8 mouse cellular contexts compared by ENCODE assay signal in the genomic region with DNA sequence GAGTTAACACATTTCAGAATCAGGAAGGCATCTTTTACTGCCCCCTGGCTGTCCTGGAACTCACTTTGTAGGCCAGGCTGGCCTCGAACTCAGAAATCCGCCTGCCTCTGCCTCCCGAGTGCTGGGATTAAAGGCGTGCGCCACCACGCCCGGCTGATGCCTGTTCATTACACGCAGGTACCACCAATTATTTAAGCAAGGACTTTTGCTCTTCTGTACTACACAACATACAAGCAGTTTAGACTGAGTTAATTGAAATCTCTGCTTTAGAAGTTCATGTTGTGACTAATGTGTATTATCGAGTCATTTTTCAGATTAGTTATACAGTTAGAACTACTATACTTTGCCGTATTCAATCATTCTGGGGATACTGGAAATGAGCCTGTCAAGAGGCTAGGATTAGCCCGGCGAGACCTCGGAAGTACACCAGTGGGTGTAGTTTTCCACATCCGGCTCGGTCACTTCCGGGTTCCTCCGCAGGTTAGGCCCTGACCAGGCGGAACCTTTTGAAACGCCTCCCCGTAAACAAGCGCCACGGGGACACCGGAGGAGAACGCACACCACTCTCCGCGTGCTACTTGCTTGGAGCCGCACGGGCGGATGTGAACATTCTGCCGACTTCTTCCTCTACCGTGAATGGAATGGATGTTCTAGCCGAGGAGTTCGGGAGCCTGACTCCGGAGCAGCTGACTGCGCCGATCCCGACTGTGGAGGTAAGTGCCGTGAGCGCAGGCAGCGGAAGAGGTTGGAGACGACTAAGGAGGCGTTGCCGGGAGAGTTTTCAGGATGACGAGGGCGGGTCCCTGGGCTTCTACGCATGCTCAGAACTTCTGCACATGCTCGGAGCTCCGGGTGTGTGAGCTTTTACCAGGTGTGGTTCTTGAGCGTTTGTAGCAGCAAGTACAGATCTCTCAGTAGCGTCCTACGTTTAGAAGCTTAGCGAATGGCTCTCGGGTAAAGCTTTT. TPM values are rescaled to one million over a fixed set of nuclear protein-coding genes. Genes with fewer than 3 reads are reported as not detected.
DNase-seq lines count a peak whose midpoint lies in the region; ATAC-seq and TF ChIP-seq lines count a peak whose summit lies in the region.

A gene (plus strand): TSS at position 467 of the 965 bp plus-strand sequence.

- no peak for TF ChIP-seq CTCF in G1E (IDR thresholded peaks at IDR 0.05; ENCODE audit: low read depth, low read length)
- peak; percentile 39 for TF ChIP-seq CTCF in layer of hippocampus, adult 2 months (conservative IDR thresholded peaks at IDR 0.05)
- 0 out of 2 replicates have a peak, but pooled peaks have one; percentile 29 for TF ChIP-seq CTCF in lung, embryonic 14.5 days (IDR thresholded peaks at IDR 0.05; ENCODE audit: low read depth)
- TF ChIP-seq CTCF in olfactory bulb, adult 2 months (IDR thresholded peaks at IDR 0.05; ENCODE audit: insufficient read depth, low read depth, low read length) = no peak
- peak; percentile 49; the same call in 1 of the 2 replicates for TF ChIP-seq CTCF in thymus, adult 2 months (IDR thresholded peaks at IDR 0.05; ENCODE audit: borderline replicate concordance, control insufficient read depth, extremely low read depth, insufficient read depth, low read length, poor library complexity)

- H3K9me3 ChIP-seq in G1E (replicated peaks) = no peaks in the 10 kb centered on the region
- no peaks in the 10 kb centered on the region for H3K9me3 ChIP-seq in forebrain, embryonic 16.5 days (ENCODE audit: control insufficient read depth, low read length)
- no peaks in the 10 kb centered on the region for H3K9me3 ChIP-seq in lung, embryonic 14.5 days (ENCODE audit: low read depth, low read length)

- peak; percentile 72; the same call in 1 of the 2 replicates for TF ChIP-seq POLR2A in olfactory bulb, adult 2 months (IDR thresholded peaks at IDR 0.05; ENCODE audit: insufficient read depth, low read depth, low read length)
- peak; percentile 77 for TF ChIP-seq POLR2A in thymus, adult 2 months (IDR thresholded peaks at IDR 0.05; ENCODE audit: control insufficient read depth, extremely low read depth, insufficient read depth, low read length, poor library complexity)

- H3K27me3 ChIP-seq in G1E (ENCODE audit: insufficient read depth, low read length) = no peaks in the 10 kb centered on the region
- no peaks in the 10 kb centered on the region for H3K27me3 ChIP-seq in forebrain, embryonic 16.5 days (replicated peaks; ENCODE audit: control insufficient read depth, insufficient read depth, low read length)
- H3K27me3 ChIP-seq in lung, embryonic 14.5 days (ENCODE audit: insufficient read depth, low read length) = no peaks in the 10 kb centered on the region
- no peaks in the 10 kb centered on the region for H3K27me3 ChIP-seq in thymus, adult 2 months (ENCODE audit: control insufficient read depth, insufficient read depth, low read length)

- peaks cover 18% of the 10 kb centered on the region for H3K4me1 ChIP-seq in G1E (ENCODE audit: insufficient read depth, low read depth, low read length)
- H3K4me1 ChIP-seq in forebrain, embryonic 16.5 days (replicated peaks; ENCODE audit: control insufficient read depth, insufficient read depth, low read length) = peaks cover 12% of the 10 kb centered on the region
- H3K4me1 ChIP-seq in lung, embryonic 14.5 days (ENCODE audit: insufficient read depth) = no peaks in the 10 kb centered on the region; the same call in 1 of the 2 replicates
- no peaks in the 10 kb centered on the region; the same call in 1 of the 2 replicates for H3K4me1 ChIP-seq in olfactory bulb, adult 2 months (ENCODE audit: control insufficient read depth, insufficient read depth, low read length)
- H3K4me1 ChIP-seq in thymus, adult 2 months (replicated peaks; ENCODE audit: control insufficient read depth, insufficient read depth, low read length) = 0 out of 2 replicates have a peak, but pooled peaks cover 2% of the 10 kb centered on the region

- H3K4me3 ChIP-seq in G1E (ENCODE audit: low read depth, low read length) = peak within 1 kb of the TSS; percentile 85
- peak within 1 kb of the TSS; percentile 69 for H3K4me3 ChIP-seq in forebrain, embryonic 16.5 days (replicated peaks; ENCODE audit: low read length)
- H3K4me3 ChIP-seq in layer of hippocampus, adult 2 months = peak within 1 kb of the TSS; percentile 79
- H3K4me3 ChIP-seq in lung, embryonic 14.5 days (ENCODE audit: low read depth, low read length) = peak within 1 kb of the TSS; percentile 59
- peak within 1 kb of the TSS; percentile 72 for H3K4me3 ChIP-seq in olfactory bulb, adult 2 months (ENCODE audit: insufficient read depth, low read depth, low read length)
- peak within 1 kb of the TSS; percentile 85 for H3K4me3 ChIP-seq in thymus, adult 2 months (ENCODE audit: control insufficient read depth, insufficient read depth, low read length)

- peak; percentile 80 for DNase-seq in G1E (ENCODE audit: low spot score)
- peak; percentile 95 to 96 for DNase-seq in cerebellum, adult 18-20 months
- DNase-seq in heart, postnatal 36 days = peak; percentile 93 to 94
- peak; percentile 95 for DNase-seq in layer of hippocampus, adult 2 months (ENCODE audit: low spot score in 2 of 2)
- peak; percentile 97 for DNase-seq in lung, embryonic 14.5 days
- peak; percentile 92 for DNase-seq in thymus, adult 2 months

- 9% methylated on average over 53 of the region's 53 CpGs for WGBS in forebrain, embryonic 16.5 days
- WGBS in lung, embryonic 14.5 days = 7% methylated on average over 53 of the region's 53 CpGs
- 8% methylated on average over 53 of the region's 53 CpGs for WGBS in olfactory bulb, adult 2 months
- 8% methylated on average over 53 of the region's 53 CpGs for WGBS in thymus, adult 2 months

- peak within 1 kb of the TSS; percentile 55 for H3K4me2 ChIP-seq in forebrain, embryonic 16.5 days (ENCODE audit: low read length)
- peak within 1 kb of the TSS; percentile 60 for H3K4me2 ChIP-seq in lung, embryonic 14.5 days

- peak within 1 kb of the TSS; percentile 96 for H3K27ac ChIP-seq in forebrain, embryonic 16.5 days (ENCODE audit: low read length)
- H3K27ac ChIP-seq in layer of hippocampus, adult 2 months = peak within 1 kb of the TSS; percentile 98
- peak within 1 kb of the TSS; percentile 93 for H3K27ac ChIP-seq in lung, embryonic 14.5 days (ENCODE audit: low read depth)
- H3K27ac ChIP-seq in olfactory bulb, adult 2 months (ENCODE audit: insufficient read depth, low read depth, low read length) = peak within 1 kb of the TSS; percentile 78
- peak within 1 kb of the TSS; percentile 92 for H3K27ac ChIP-seq in thymus, adult 2 months (ENCODE audit: control insufficient read depth, insufficient read depth, low read length)

- intact Hi-C loops in heart, postnatal 36 days (cut with DNase I) = loop anchor here (2.0 to 5.0 kb wide), 4 partner anchors 45 to 295 kb away; a partner anchor contains a TSS

- H3K9ac ChIP-seq in forebrain, embryonic 16.5 days (replicated peaks; ENCODE audit: low read depth, low read length) = peak within 1 kb of the TSS; percentile 70
- peak within 1 kb of the TSS; percentile 61 for H3K9ac ChIP-seq in lung, embryonic 14.5 days

- H3K36me3 ChIP-seq in G1E (replicated peaks) = peaks cover 29% of the 10 kb centered on the region
- H3K36me3 ChIP-seq in forebrain, embryonic 16.5 days (ENCODE audit: control insufficient read depth, insufficient read depth) = no peaks in the 10 kb centered on the region
- H3K36me3 ChIP-seq in lung, embryonic 14.5 days (ENCODE audit: insufficient read depth) = no peaks in the 10 kb centered on the region
- no peaks in the 10 kb centered on the region for H3K36me3 ChIP-seq in thymus, adult 2 months (ENCODE audit: control insufficient read depth, insufficient read depth, low read length)

- ATAC-seq in G1E (ENCODE audit: extremely low read depth, insufficient number of reproducible peaks, low FRiP score, poor library complexity, severe bottlenecking) = peak; percentile 97
- ATAC-seq in forebrain, embryonic 16.5 days = peak; percentile 98
- peak; percentile 98 for ATAC-seq in lung, embryonic 14.5 days (ENCODE audit: insufficient read depth)

RNA-seq across cellular contexts. Expression of the gene that starts here (rescaled TPM):
- total RNA-seq in G1E (2014; fragmentation: Nextera tagmentation) (27.2 and 30.1 TPM in 2 replicates), G1E (2017) (20.2 and 21.9 TPM in 2 replicates)
- 5.1 and 5.6 TPM in 2 replicates for polyA plus RNA-seq in G1E (2012)
- 15.7 and 16.7 TPM in 2 replicates for polyA plus RNA-seq in forebrain, embryonic 16.5 days (2015; fragmentation: Nextera tagmentation; extraction: Ambion mirVana)
- total RNA-seq in heart, postnatal 36 days (2021) = 10 to 100 TPM; 13.1 to 13.9 TPM
- 10 to 100 TPM; 14.8 to 15.6 TPM for total RNA-seq in layer of hippocampus, adult 2 months (2021)
- 15.7 and 16.4 TPM in 2 replicates for polyA plus RNA-seq in lung, embryonic 14.5 days (2014; fragmentation: Nextera tagmentation; extraction: Ambion mirVana)
- polyA plus RNA-seq in olfactory bulb, adult 2 months (2012; ENCODE audit: insufficient read depth, insufficient read length, low replicate concordance, missing spikeins) = not detected in 2 replicates
- polyA plus RNA-seq in thymus, adult 2 months (2012; rRNA removed) = 6.5 and 6.6 TPM in 2 replicates

Comparison
In these comparisons a context has a peak if more than half of its experiments do, and no peak if none do; other contexts are left out.
1. Peak in every context shown above with its lines: DNase-seq, ATAC-seq, H3K4me3 ChIP-seq and H3K27ac ChIP-seq.
2. CTCF ChIP-seq: peak in layer of hippocampus, adult 2 months (single experiment), lung, embryonic 14.5 days (single experiment) and thymus, adult 2 months (single experiment); none in G1E (single experiment) and olfactory bulb, adult 2 months (single experiment).